Mouse (Mus musculus): ENCODE measurements around the gene Utrn.
A peak's percentile ranks its signal among the peaks of the same experiment; 100 is the strongest.
"Not testable (repeated sequence)": the region's sequence is repeated elsewhere in the genome, so short reads cannot be mapped to it uniquely, and the experiment has no call there.

Gene Utrn

GRCm38 (mm10) chr10:12609896-12610295, 259.3 kb downstream of the Utrn start:
- no peak for DNase-seq (ENCODE audit: extremely low spot score, low read depth, low spot score)

GRCm38 (mm10) chr10:12608634-12609033, 260.5 kb downstream of the Utrn start:
- DNase-seq (ENCODE audit: extremely low spot score, low read depth, low spot score) = no peak

- not testable (repeated sequence) for DNase-seq (ENCODE audit: extremely low spot score, low read depth, low spot score)
Observed at GRCm38 (mm10) chr10:12607180-12607579, 262.0 kb downstream of the Utrn start.

- no peak for DNase-seq (ENCODE audit: extremely low spot score, low read depth, low spot score)
Observed at GRCm38 (mm10) chr10:12595379-12595778, 273.8 kb downstream of the Utrn start.

- no peak for DNase-seq (ENCODE audit: extremely low spot score, low read depth, low spot score)
Observed at GRCm38 (mm10) chr10:12594958-12595357, 274.2 kb downstream of the Utrn start.

GRCm38 (mm10) chr10:12593071-12593470, 276.1 kb downstream of the Utrn start:
- DNase-seq (ENCODE audit: extremely low spot score, low read depth, low spot score) = no peak

- no peak for DNase-seq (ENCODE audit: extremely low spot score, low read depth, low spot score)
Observed at GRCm38 (mm10) chr10:12591946-12592345, 277.2 kb downstream of the Utrn start.

- DNase-seq (ENCODE audit: extremely low spot score, low read depth, low spot score) = no peak
Observed at GRCm38 (mm10) chr10:12588051-12588450, 281.1 kb downstream of the Utrn start.

- DNase-seq (ENCODE audit: extremely low spot score, low read depth, low spot score) = no peak
Observed at GRCm38 (mm10) chr10:12587318-12587717, 281.8 kb downstream of the Utrn start.

GRCm38 (mm10) chr10:12586825-12587224, 282.3 kb downstream of the Utrn start:
- no peak for DNase-seq (ENCODE audit: extremely low spot score, low read depth, low spot score)

GRCm38 (mm10) chr10:12586200-12586599, 283.0 kb downstream of the Utrn start:
- no peak for DNase-seq (ENCODE audit: extremely low spot score, low read depth, low spot score)

- no peak for DNase-seq (ENCODE audit: extremely low spot score, low read depth, low spot score)
Observed at GRCm38 (mm10) chr10:12583473-12583872, 285.7 kb downstream of the Utrn start.

- DNase-seq (ENCODE audit: extremely low spot score, low read depth, low spot score) = peak; percentile 30
Observed at GRCm38 (mm10) chr10:12579048-12579447, 290.1 kb downstream of the Utrn start.

GRCm38 (mm10) chr10:12575849-12576435, 293.2 kb downstream of the Utrn start:
- no peak for DNase-seq (ENCODE audit: extremely low spot score, low read depth, low spot score)

GRCm38 (mm10) chr10:12574760-12575159, 294.4 kb downstream of the Utrn start:
- DNase-seq (ENCODE audit: extremely low spot score, low read depth, low spot score) = no peak

- DNase-seq (ENCODE audit: extremely low spot score, low read depth, low spot score) = no peak
Observed at GRCm38 (mm10) chr10:12573601-12574000, 295.6 kb downstream of the Utrn start.

GRCm38 (mm10) chr10:12572759-12573158, 296.4 kb downstream of the Utrn start:
- DNase-seq (ENCODE audit: extremely low spot score, low read depth, low spot score) = no peak

GRCm38 (mm10) chr10:12564425-12564824, 304.7 kb downstream of the Utrn start:
- DNase-seq (ENCODE audit: extremely low spot score, low read depth, low spot score) = no peak

- DNase-seq (ENCODE audit: extremely low spot score, low read depth, low spot score) = no peak
Observed at GRCm38 (mm10) chr10:12558810-12559209, 310.4 kb downstream of the Utrn start.

GRCm38 (mm10) chr10:12554090-12554718, 315.0 kb downstream of the Utrn start:
- no peak for DNase-seq (ENCODE audit: extremely low spot score, low read depth, low spot score)

GRCm38 (mm10) chr10:12552890-12553278, 316.3 kb downstream of the Utrn start:
- no peak for DNase-seq (ENCODE audit: extremely low spot score, low read depth, low spot score)

- no peak for DNase-seq (ENCODE audit: extremely low spot score, low read depth, low spot score)
Observed at GRCm38 (mm10) chr10:12552196-12552889, 316.8 kb downstream of the Utrn start.

Measured in hindlimb bud, embryonic 11.5 days (tissue).